Mouse (Mus musculus) thymus, adult 2 months (tissue): ENCODE data around the gene Fkbpl.

Source experiments
- CTCF ChIP-seq: fragments of 200-500 bp; IDR thresholded peaks from 2 replicates; pipeline ENCODE4 v1.5.1; 2012; ENCODE audit warnings: mild to moderate bottlenecking, control low read depth, low read length, moderate library complexity, borderline replicate concordance; ENCODE audit not compliant: control insufficient read depth, poor library complexity, insufficient read depth; ENCODE audit errors: extremely low read depth
- POLR2A ChIP-seq: fragments of 200-500 bp; IDR thresholded peaks from 2 replicates; pipeline ENCODE4 v1.6.1; 2012; ENCODE audit warnings: mild to moderate bottlenecking, low read length, control low read depth, moderate library complexity; ENCODE audit not compliant: control insufficient read depth, poor library complexity, insufficient read depth; ENCODE audit errors: extremely low read depth

GRCm38 (mm10) chr17:34606186-34607039 is 38.2 kb upstream of the Fkbpl start:
- TF ChIP-seq POLR2A (no peak), CTCF (no peak)
